Mouse (Mus musculus) spleen, adult 18-20 months (tissue): ENCODE data around the gene Cps1.

Experiments used
- DNase-seq, 2 experiments: peaks; one replicate each; pipeline ENCODE4 v3.0.0; 2022; ENCODE audit warnings: mixed read lengths in 2 of 2

Cps1 gene

DNA sequence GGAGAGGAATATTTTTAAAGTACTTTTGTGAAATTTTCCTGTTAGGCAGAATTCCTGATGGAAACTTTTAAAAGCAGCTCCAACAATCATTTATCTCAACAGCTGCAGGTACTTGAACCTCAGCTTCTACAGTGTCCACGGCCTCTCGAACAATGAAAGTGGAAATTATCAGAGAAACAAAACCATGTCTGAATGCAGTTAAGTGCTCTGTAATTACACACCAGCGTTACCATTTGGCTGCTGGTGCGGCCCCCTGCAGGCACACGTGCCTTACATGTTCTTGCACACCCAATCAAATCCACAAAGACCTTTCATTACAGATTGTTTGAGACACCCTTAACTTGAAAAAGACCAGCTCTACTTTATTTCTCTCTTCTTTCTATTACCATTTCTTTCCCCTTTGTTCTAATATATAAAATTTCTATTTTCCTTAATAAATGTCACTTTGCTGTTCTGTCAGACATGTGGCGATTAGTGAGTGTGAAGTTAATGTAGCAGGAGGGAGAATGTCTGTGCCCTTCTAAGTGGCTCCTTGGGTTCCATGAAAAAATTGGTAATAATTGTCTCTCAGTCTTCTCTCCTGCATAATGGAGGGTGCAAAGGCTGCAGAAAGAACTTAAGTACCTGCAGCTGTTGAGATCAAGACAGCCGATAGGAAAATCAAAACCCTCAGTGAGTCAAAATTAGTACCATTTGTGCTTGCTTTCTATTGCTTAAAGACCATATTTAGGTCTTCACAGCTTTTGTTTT lies 112.8 kb downstream of the Cps1 start:
- DNase-seq, result no peak

DNA sequence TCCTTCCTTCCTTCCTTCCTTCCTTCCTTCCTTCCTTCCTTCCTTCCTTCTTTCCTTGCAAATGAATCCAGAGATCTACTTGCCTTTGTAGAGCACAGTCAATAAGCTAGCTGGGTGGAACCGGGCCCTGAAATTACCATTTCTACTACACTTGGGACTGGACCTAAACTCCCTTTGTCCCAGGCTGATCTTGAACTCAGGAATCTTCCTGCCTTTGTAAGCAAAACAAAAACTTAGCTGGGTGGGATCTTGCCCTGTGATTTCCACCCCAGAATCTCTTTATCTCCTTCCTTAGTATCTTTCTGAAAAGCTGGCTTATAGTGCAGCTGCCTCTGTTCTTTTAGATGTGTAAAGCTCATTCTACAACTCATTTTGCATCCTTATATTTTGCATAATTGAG lies 115.6 kb downstream of the Cps1 start:
- DNase-seq, result no peak

DNA sequence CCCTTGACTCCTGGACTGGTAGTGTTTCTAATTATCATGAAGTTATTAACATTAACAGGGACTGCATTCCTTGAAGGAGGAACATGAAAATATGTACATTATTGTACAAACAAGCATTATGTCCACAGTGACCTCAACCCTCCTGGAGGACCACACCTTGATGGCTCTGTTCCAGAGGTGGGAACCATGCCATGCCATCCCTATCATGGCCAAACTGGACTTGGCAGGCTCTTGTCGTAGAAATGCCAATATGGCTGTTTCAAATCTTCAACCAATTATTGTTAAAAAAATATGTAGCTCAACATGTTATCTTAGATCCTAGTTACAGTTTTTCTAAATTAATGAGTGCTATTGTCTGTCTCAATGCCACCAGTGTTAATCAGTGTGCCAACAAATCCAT lies 116.1 kb downstream of the Cps1 start:
- DNase-seq, result no peak

- no peak for DNase-seq
These were observed 142.4 kb downstream of the Cps1 start for GRCm38 (mm10) chr1:67265222-67265621.

DNA sequence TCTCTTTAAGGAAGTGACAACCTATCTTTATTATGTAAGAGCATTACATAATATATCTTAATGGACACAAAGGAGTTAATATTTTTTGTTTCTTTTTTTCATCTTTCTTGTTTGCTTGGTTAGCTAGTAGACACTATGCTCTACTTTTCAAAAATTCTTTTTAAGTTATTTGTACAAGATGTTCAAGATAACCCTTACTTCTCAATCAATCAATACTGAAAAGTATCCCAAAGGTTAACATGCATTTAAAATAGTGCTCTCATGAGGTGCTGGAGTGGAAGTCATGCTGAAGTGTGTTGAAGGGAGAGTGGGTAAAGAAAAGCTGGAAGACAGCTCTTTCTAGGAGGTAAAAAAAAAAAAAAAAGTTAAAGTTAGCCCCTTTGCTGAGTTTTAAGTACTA lies 145.1 kb downstream of the Cps1 start:
- DNase-seq, result no peak

DNA sequence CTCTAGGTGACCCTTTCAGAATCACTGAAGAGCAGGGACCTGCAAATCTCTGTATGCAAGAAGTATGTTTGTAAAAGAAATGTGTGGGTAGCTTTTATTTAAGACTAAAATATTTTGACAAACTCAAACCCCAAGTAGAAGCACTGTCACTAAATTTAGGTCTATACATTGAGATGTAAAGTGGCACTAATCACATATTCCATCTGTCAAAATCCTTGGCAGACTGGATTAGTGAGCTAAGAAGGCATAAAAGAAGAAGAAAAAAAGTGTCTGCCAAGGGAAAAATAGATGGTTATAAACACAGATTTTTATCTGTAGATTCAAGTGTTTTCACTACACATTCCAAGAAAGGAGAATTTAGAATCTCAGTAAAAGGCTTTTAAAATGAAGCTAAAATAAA lies 145.6 kb downstream of the Cps1 start:
- DNase-seq, result no peak

- DNase-seq, result no peak
These were observed 153.4 kb downstream of the Cps1 start for GRCm38 (mm10) chr1:67276270-67276669.
